Mouse (Mus musculus) heart, embryonic 13.5 days (tissue): Measurements from ENCODE around the gene Cyb5r1. TPM values are rescaled to one million over a fixed set of nuclear protein-coding genes. Genes with fewer than 3 reads are reported as not detected.

Source experiments
- ATAC-seq: fragments of 200-750 bp; cut with Nextera tagmentation; 2 replicates; pipeline ENCODE4 v1.8.0; 2017; ENCODE audit warnings: moderate TSS enrichment; ENCODE audit not compliant: insufficient number of reproducible peaks, low FRiP score, low TSS enrichment; ENCODE audit errors: extremely low read depth
- H3K27ac ChIP-seq: fragments of 300-500 bp; sonication (generic); replicated peaks from 2 replicates; pipeline ENCODE4 v1.5.1; 2015; ENCODE audit warnings: moderate library complexity, mild to moderate bottlenecking, inconsistent platforms
- H3K27me3 ChIP-seq: fragments of 300-500 bp; sonication (generic); replicated peaks from 2 replicates; pipeline ENCODE4 v1.6.1; 2015; ENCODE audit warnings: mild to moderate bottlenecking, inconsistent platforms
- H3K36me3 ChIP-seq: fragments of 300-500 bp; sonication (generic); 2 replicates; pipeline ENCODE4 v1.6.1; 2015; ENCODE audit warnings: mild to moderate bottlenecking, inconsistent platforms
- H3K4me1 ChIP-seq: fragments of 300-500 bp; sonication (generic); 2 replicates; pipeline ENCODE4 v1.6.1; 2015; ENCODE audit warnings: inconsistent platforms
- H3K4me2 ChIP-seq: fragments of 300-500 bp; sonication (generic); 2 replicates; pipeline ENCODE4 v1.6.1; 2015; ENCODE audit warnings: inconsistent platforms, mild to moderate bottlenecking, moderate library complexity
- H3K4me3 ChIP-seq: fragments of 300-500 bp; sonication (generic); 2 replicates; pipeline ENCODE4 v1.5.1; 2015; ENCODE audit warnings: moderate library complexity, mild to moderate bottlenecking, inconsistent platforms
- H3K9ac ChIP-seq: fragments of 300-500 bp; sonication (generic); 2 replicates; pipeline ENCODE4 v1.6.1; 2015; ENCODE audit warnings: inconsistent platforms, mild to moderate bottlenecking, moderate library complexity
- H3K9me3 ChIP-seq: fragments of 300-500 bp; sonication (generic); 2 replicates; pipeline ENCODE4 v1.6.1; 2016; ENCODE audit warnings: inconsistent platforms
- WGBS: fragments of 180-500 bp; shearing (Covaris S2); methylation state at CpG from one replicate; pipeline ENCODE4 v1.1.7; 2015; ENCODE audit warnings: mixed read lengths; 5-methylcytosine and 5-hydroxymethylcytosine counted together
- polyA plus RNA-seq: library from polyadenylated mRNA; unstranded; fragments of >200 nt; fragmentation: Nextera tagmentation; extraction: Ambion mirVana; gene quantifications from 2 replicates; pipeline ENCODE4 v1.2.1, GENCODE M21; 2015

Gene Cyb5r1
- polyA plus RNA-seq, result 37.8 and 44.7 TPM in 2 replicates

DNA sequence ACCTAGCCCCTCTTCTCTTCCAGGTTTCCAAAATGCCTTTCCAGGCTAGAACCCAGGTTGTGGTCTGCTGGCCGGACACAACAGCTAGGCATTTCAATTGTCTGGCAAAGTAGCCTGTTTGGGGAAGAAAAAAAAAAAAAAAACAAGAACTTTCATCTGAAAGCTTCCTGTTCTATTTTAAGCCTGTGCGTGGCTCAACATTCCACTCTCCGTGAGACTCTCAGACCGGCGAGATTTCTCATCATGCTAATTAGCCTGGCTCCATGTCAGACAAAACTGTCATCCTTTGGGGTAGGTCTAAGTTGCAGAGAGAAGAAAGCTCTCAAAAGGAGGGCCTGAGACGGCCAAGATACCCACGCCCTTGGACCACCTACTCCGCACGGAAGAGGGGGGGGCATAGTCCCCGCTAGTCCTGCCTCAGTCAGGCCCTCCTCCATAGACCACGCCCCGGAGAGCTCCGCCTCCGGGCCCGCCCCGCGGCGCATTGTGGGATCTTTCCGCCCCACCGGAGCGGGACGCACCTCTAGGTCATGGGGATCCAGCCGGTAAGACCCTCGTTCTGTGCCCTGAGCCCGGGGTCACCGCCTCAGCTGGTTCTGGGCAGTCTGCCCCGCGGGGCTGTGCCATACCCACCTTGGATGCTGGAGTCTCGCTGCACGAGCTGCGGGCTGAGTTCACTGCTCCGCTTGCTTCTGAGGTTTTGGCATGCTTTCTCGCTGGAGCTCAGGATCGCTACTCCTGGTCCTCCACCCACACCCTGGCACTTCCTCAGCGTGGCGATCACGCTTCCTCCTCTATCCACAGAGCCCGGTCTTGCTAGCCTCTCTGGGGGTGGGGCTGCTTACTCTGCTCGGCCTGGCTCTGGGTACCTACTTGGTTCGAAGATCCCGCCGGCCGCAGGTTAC is at the start of gene Cyb5r1:
Gene Cyb5r1 (plus strand): TSS at position 51 of the 905 bp plus-strand sequence.
- Histone ChIP-seq H3K9ac (peak within 1 kb of the TSS; percentile 92), H3K27me3 (no peaks in the 10 kb centered on the region), H3K36me3 (peaks cover 36% of the 10 kb centered on the region), H3K4me3 (peak within 1 kb of the TSS; percentile 90), H3K4me2 (peak within 1 kb of the TSS; percentile 93), H3K9me3 (no peaks in the 10 kb centered on the region), H3K27ac (peak within 1 kb of the TSS; percentile 76), H3K4me1 (peaks cover 11% of the 10 kb centered on the region)
- peak; percentile 93 for ATAC-seq
- under 1% methylated on average over 43 of the region's 43 CpGs for WGBS

DNA sequence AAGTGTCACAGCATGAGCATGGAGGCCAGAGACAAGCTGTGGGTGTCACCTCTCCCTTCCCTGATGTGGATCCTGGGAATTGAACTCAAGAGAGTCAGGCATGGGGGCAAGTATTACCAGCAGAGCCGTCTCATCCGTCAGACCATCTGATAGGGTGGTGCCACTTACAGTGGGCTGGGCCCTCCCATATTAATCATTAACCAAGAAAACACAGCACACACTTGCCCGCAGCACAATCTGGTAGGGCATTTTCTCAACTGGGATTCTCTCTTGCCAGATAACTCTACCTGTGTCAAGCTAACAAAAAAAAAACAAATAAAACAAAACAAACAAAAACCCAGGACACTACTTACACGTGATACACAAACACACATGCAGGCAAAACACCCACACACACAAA is 47.9 kb upstream of the Cyb5r1 start:
- H3K4me1 ChIP-seq, result peaks cover 18% of the 10 kb centered on the region
- peaks cover 80% of the 10 kb centered on the region for H3K36me3 ChIP-seq
- no peak for ATAC-seq
- H3K27ac ChIP-seq, result no peak overlapping the region
- no peak overlapping the region for H3K9ac ChIP-seq
- no peak overlapping the region for H3K4me3 ChIP-seq
- no peaks in the 10 kb centered on the region for H3K9me3 ChIP-seq
- H3K27me3 ChIP-seq, result no peaks in the 10 kb centered on the region
- 81% methylated on average over 4 of the region's 4 CpGs for WGBS
- H3K4me2 ChIP-seq, result no peak overlapping the region

DNA sequence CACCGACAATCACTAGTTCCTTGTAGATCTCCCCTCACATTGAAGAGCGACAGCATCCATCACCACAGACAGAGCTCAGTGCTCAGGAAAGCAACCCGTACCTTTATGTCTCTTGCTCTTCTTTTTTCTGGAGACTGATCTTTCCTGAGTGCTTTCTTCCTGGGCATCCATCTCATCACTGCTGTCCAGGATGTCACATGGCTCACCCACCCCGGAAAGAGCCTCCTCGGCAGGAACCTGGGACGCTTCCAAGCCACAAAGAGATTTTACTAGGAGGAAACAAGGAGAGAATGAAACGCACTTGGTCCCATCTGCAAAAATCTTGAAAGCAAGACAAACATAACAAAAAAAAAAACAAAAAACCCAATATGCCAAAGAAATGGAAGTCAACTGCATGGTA is 44.7 kb upstream of the Cyb5r1 start:
- Histone ChIP-seq H3K9ac (peak overlapping the region; percentile 97), H3K36me3 (peaks cover 48% of the 10 kb centered on the region), H3K27me3 (no peaks in the 10 kb centered on the region), H3K4me1 (peaks cover 20% of the 10 kb centered on the region), H3K4me3 (peak overlapping the region; percentile 97), H3K9me3 (no peaks in the 10 kb centered on the region), H3K4me2 (peak overlapping the region; percentile 93), H3K27ac (no peak overlapping the region)
- ATAC-seq, result no peak
- WGBS, result 69% methylated on average over 7 of the region's 7 CpGs

DNA sequence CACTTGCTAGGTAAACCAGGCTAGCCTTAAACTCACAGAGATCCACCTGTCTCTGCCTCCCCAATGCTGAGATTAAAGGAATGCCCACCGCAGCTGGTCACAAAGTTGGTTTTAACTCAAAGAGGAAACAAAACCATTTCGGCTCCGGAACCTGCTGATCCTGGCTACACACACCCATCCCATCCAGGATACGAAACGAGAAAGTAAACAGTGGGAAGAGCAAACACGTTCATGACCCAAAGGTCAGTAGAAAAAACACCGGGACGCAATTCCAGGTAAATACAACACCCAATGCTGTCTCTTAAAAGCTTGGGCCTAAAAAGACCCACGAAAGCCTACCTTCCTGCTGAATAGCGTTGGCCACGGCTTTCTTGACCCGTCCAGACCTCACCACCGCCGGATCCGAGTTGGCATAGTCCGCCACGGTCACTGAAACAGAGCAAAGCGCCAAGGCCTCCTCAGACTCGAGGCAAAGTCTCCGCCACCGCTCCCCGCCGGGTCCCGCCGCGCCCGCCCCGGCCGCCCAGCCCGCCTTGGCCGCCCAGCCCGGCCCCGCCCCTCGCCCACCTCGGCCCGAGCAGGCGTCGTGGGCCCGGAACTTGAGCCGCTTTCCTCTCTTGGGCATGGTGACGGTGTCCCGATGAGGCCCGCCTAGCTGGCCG is 44.0 kb upstream of the Cyb5r1 start:
- H3K27ac ChIP-seq, result peak overlapping the region; percentile 81
- H3K9ac ChIP-seq, result peak overlapping the region; percentile 97
- peaks cover 42% of the 10 kb centered on the region for H3K36me3 ChIP-seq
- H3K9me3 ChIP-seq, result no peaks in the 10 kb centered on the region
- no peaks in the 10 kb centered on the region for H3K27me3 ChIP-seq
- H3K4me3 ChIP-seq, result peak overlapping the region; percentile 97
- under 1% methylated on average over 33 of the region's 44 CpGs for WGBS
- H3K4me1 ChIP-seq, result peaks cover 20% of the 10 kb centered on the region
- H3K4me2 ChIP-seq, result peak overlapping the region; percentile 93
- peak; percentile 81 for ATAC-seq

DNA sequence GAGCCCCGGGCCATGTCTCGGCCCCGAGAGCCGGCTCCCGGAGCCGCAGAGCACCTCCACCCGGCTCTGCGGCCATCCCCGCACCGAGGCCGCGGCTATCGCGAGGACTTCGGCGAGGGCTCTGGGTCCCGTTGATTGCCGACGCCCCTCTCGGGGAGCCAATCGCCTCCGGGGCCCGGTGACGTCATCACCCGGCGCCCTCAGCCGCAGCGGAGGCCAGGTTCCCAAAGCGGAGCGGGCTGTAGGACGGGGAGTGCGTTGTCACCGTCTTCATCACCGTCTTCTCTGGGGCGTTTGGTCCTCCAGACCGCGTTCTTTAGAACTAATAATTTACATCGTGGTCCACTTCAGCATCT is 43.5 kb upstream of the Cyb5r1 start, which contains the start of gene Tmem183a:
Gene Tmem183a (minus strand): TSS at position 123 of the 356 bp plus-strand sequence.
- Histone ChIP-seq H3K36me3 (peaks cover 38% of the 10 kb centered on the region), H3K9me3 (no peaks in the 10 kb centered on the region), H3K27ac (peak within 1 kb of the TSS; percentile 81), H3K4me2 (peak within 1 kb of the TSS; percentile 93), H3K9ac (peak within 1 kb of the TSS; percentile 97), H3K4me1 (peaks cover 20% of the 10 kb centered on the region), H3K4me3 (peak within 1 kb of the TSS; percentile 97), H3K27me3 (no peaks in the 10 kb centered on the region)
- ATAC-seq, result peak; percentile 97
- under 1% methylated on average over 38 of the region's 38 CpGs for WGBS

DNA sequence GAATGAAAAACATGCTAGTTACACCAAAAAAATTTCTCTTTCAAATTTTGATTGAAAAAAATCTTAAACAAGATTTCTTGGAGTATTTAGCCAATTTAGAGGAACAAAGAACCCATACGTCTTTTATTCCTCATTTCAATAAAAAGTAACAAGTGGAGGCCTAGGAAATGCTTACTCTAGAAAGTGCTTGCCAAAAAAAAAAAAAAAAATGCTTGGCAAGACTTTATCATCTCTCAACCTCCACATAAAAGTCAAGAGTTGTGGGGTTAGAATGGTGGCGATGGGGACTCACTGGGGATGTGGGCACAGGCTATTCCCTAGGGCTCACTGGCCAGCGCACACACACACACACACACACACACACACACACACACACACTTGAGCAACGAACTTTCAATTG is 42.2 kb upstream of the Cyb5r1 start:
- Histone ChIP-seq H3K4me2 (no peak overlapping the region), H3K4me1 (peaks cover 20% of the 10 kb centered on the region), H3K4me3 (no peak overlapping the region), H3K36me3 (peaks cover 25% of the 10 kb centered on the region), H3K27me3 (no peaks in the 10 kb centered on the region), H3K27ac (no peak overlapping the region), H3K9me3 (no peaks in the 10 kb centered on the region), H3K9ac (no peak overlapping the region)
- ATAC-seq, result no peak
- WGBS, result 75% methylated on average over 4 of the region's 4 CpGs

DNA sequence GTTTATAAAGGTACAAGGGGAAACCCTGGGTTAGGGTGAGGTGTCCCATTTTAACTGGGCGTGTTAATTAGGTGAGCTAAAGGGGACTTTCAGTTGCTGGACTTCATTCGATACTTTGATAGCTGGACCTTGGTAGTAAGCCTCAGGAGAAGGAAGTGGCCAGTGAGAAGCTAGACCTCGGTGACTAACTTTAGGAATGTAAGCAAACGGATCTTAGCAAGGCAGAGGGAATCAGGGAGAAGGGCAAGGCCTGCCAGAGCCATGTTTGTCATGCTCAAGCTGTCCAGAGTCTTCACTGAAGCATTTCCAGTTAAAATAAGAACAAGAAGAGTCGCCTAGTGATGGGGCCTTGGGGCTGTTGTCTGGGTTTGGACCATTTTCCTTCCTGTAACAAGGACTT is 39.9 kb upstream of the Cyb5r1 start:
- peaks cover 2% of the 10 kb centered on the region; the same call in 1 of the 2 replicates for H3K36me3 ChIP-seq
- ATAC-seq, result no peak
- WGBS, result 53% methylated on average over 5 of the region's 5 CpGs

DNA sequence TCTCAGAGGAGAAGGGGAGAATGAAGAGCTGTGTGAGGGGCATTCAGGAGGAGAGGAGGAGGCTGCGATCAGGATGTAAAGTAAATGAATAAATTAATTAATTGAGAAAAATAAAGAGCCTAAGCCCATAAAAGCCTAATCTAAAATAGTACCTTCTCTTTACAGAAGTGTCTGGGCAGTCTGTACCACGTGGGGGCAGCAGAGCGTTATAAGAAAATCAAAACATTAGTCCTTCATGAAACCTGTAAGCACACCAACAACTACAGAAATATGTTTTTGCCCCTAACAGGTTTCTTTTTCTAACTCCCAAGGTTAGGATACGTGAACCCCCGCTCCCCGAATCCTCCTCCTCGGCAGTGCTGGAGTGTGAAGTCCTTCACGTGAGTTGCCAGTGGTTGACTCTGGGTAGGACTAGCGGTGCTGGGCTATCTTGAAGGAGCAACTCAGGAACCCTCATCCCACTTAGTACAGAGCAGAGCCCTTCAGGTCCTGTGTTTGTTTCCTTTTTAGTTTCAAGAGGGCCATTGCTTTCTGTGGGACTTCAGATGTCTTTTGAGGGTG is 36.5 kb upstream of the Cyb5r1 start:
- Histone ChIP-seq H3K36me3 (no peaks in the 10 kb centered on the region), H3K27ac (no peak overlapping the region), H3K27me3 (no peaks in the 10 kb centered on the region), H3K4me1 (no peaks in the 10 kb centered on the region), H3K4me3 (no peak overlapping the region), H3K4me2 (no peak overlapping the region), H3K9me3 (peaks cover 17% of the 10 kb centered on the region), H3K9ac (no peak overlapping the region)
- ATAC-seq, result no peak
- WGBS, result 44% methylated on average over 9 of the region's 9 CpGs

More for the DNA sequence above, 39.9 kb upstream of the Cyb5r1 start:
- Histone ChIP-seq H3K4me1 (peaks cover 12% of the 10 kb centered on the region), H3K27me3 (no peaks in the 10 kb centered on the region), H3K27ac (no peak overlapping the region), H3K9me3 (peaks cover 7% of the 10 kb centered on the region; the same call in 1 of the 2 replicates), H3K9ac (no peak overlapping the region), H3K4me3 (no peak overlapping the region), H3K4me2 (no peak overlapping the region)

DNA sequence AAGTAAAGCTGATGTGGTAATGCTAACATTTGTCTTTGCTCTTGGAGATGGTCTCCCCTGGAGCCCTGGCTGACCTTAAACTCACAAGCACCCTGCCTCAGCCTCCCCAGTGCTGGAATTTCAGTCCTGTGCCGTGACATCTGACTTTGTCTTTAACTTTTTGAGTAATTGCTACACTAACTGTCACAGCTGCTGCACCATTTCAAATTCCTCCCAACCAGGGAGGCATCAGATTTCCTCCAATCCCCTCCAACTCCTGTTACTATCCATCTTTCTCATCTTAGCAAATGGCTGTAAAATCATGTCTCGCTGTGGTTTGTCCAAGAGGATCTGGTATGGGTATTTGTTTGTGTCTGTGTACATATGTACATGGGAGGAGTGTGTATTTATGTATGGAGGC is 31.2 kb upstream of the Cyb5r1 start:
- H3K9ac ChIP-seq, result no peak overlapping the region
- H3K4me1 ChIP-seq, result no peaks in the 10 kb centered on the region
- WGBS, result 65% methylated on average over 2 of the region's 2 CpGs
- no peaks in the 10 kb centered on the region for H3K27me3 ChIP-seq
- H3K27ac ChIP-seq, result no peak overlapping the region
- no peaks in the 10 kb centered on the region for H3K36me3 ChIP-seq
- no peak overlapping the region for H3K4me2 ChIP-seq
- ATAC-seq, result no peak
- no peak overlapping the region for H3K4me3 ChIP-seq
- peaks cover 17% of the 10 kb centered on the region for H3K9me3 ChIP-seq

DNA sequence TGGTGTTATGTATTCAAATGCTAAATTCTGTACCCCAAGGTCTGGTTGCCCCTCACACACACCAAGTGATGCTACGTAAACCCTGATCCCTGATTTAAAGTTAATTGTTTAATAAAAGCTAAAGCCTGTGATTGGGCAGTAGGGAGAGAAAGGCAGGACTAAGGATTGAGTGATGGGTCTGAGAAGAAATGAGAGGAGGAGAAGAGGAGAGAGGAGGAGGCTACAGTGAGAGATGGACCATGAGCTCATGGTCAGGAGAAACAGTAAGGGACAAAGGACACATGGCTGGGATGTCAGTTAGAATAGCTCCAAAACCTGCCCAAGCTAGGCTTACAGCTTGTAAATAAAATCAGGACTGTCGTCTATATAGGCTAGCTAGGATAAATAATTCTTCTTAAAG is 24.3 kb upstream of the Cyb5r1 start:
- 0 out of 2 replicates have a peak, but pooled peaks cover 5% of the 10 kb centered on the region for H3K9me3 ChIP-seq
- peaks cover 10% of the 10 kb centered on the region for H3K4me1 ChIP-seq
- H3K36me3 ChIP-seq, result no peaks in the 10 kb centered on the region
- H3K4me3 ChIP-seq, result no peak overlapping the region
- H3K27me3 ChIP-seq, result no peaks in the 10 kb centered on the region
- H3K9ac ChIP-seq, result no peak overlapping the region
- no peak overlapping the region for H3K27ac ChIP-seq
- ATAC-seq, result no peak
- WGBS, result 82% methylated on average over 2 of the region's 2 CpGs
- peak overlapping the region; percentile 74; the same call in 1 of the 2 replicates for H3K4me2 ChIP-seq
